In genomic region chr16:11143706-11144483, GRCm38 (mm10) we compare ENCODE assay signal across 8 mouse cellular contexts. TPM values are rescaled to one million over a fixed set of nuclear protein-coding genes. Genes with fewer than 3 reads are reported as not detected.
DNase-seq lines count a peak whose midpoint lies in the region; ATAC-seq and TF ChIP-seq lines count a peak whose summit lies in the region.
"Not testable (repeated sequence)": the region's sequence is repeated elsewhere in the genome, so short reads cannot be mapped to it uniquely, and the experiment has no call there.

No protein-coding gene starts in this region.

- 15% methylated on average over 54 of the region's 56 CpGs for WGBS in midbrain, embryonic 11.5 days

- DNase-seq in adrenal gland, adult (ENCODE audit: inconsistent age in 2 of 2, low spot score in 1 of 2), result peak; percentile 100
- DNase-seq in cerebellum, postnatal 25 days, result peak; percentile 95 to 100
- peak; percentile 98 to 100 for DNase-seq in gastrocnemius, postnatal 36 days
- DNase-seq in kidney, adult 8-10 months, result peak; percentile 95 to 100
- DNase-seq in left cerebral cortex, adult 2 months (ENCODE audit: extremely low spot score in 1 of 2, low spot score in 2 of 2), result peak; percentile 100
- peak; percentile 91 for DNase-seq in midbrain, embryonic 11.5 days (ENCODE audit: low spot score, missing footprints)
- peak; percentile 100 for DNase-seq in spleen, postnatal 14 days (ENCODE audit: low spot score in 2 of 2)
- DNase-seq in urinary bladder, postnatal 36 days (ENCODE audit: low spot score in 2 of 2), result peak; percentile 100

- H3K9ac ChIP-seq in midbrain, embryonic 11.5 days (ENCODE audit: low read length), result not testable (repeated sequence)

- H3K4me2 ChIP-seq in midbrain, embryonic 11.5 days, result not testable (repeated sequence)

- not testable (repeated sequence) for H3K27me3 ChIP-seq in midbrain, embryonic 11.5 days (ENCODE audit: control insufficient read depth, insufficient read depth, low read length)

- not testable (repeated sequence) for TF ChIP-seq CTCF in left cerebral cortex, adult 2 months (IDR thresholded peaks at IDR 0.05)

- not testable (repeated sequence) for H3K4me1 ChIP-seq in midbrain, embryonic 11.5 days (ENCODE audit: control insufficient read depth, insufficient read depth, low read length)

- not testable (repeated sequence) for H3K9me3 ChIP-seq in midbrain, embryonic 11.5 days (ENCODE audit: control insufficient read depth, low read length)

- intact Hi-C loops in gastrocnemius, postnatal 36 days (cut with DNase I); left cerebral cortex, adult 2 months (cut with DNase I): not testable (repeated sequence)

- H3K4me3 ChIP-seq in left cerebral cortex, adult 2 months; midbrain, embryonic 11.5 days (ENCODE audit: low read depth, low read length): not testable (repeated sequence)

- not testable (repeated sequence) for H3K27ac ChIP-seq in left cerebral cortex, adult 2 months; midbrain, embryonic 11.5 days (ENCODE audit: low read depth, low read length)

- H3K36me3 ChIP-seq in midbrain, embryonic 11.5 days (ENCODE audit: control insufficient read depth, insufficient read depth, low read length), result peaks cover 12% of the 10 kb centered on the region; the same call in 1 of the 2 replicates

- ATAC-seq in midbrain, embryonic 11.5 days (ENCODE audit: low FRiP score), result not testable (repeated sequence)

RNA-seq across cellular contexts. Expression of gene Txndc11, which starts 9.4 kb away (rescaled TPM):
- total RNA-seq in gastrocnemius, postnatal 36 days (2021), result 1 to 10 TPM; 7.6 to 8.6 TPM
- total RNA-seq in left cerebral cortex, adult 2 months (2021), result 10 to 100 TPM; 35.2 to 37.7 TPM
- 27.3 and 31.0 TPM in 2 replicates for polyA plus RNA-seq in midbrain, embryonic 11.5 days (2014; fragmentation: Nextera tagmentation; extraction: Ambion mirVana)

RNA-seq across cellular contexts. Expression of gene Zc3h7a, which starts 32.3 kb away (rescaled TPM):
- total RNA-seq in gastrocnemius, postnatal 36 days (2021), result 10 to 100 TPM; 13.8 to 19.0 TPM
- total RNA-seq in left cerebral cortex, adult 2 months (2021), result 10 to 100 TPM; 68.5 to 76.4 TPM
- polyA plus RNA-seq in midbrain, embryonic 11.5 days (2014; fragmentation: Nextera tagmentation; extraction: Ambion mirVana), result 82.2 and 87.5 TPM in 2 replicates

RNA-seq across cellular contexts. Expression of gene Rsl1d1, which starts 59.2 kb away (rescaled TPM):
- 10 to 100 TPM; 40.2 to 50.7 TPM for total RNA-seq in gastrocnemius, postnatal 36 days (2021)
- 10 to 100 TPM; 46.3 to 50.1 TPM for total RNA-seq in left cerebral cortex, adult 2 months (2021)
- polyA plus RNA-seq in midbrain, embryonic 11.5 days (2014; fragmentation: Nextera tagmentation; extraction: Ambion mirVana), result 276 and 303 TPM in 2 replicates
